Mouse (Mus musculus) midbrain, embryonic 14.5 days (tissue): Measurements from ENCODE around the gene Msx3. TPM values are rescaled to one million over a fixed set of nuclear protein-coding genes. Genes with fewer than 3 reads are reported as not detected.

ENCODE experiments used
- ATAC-seq: fragments of 200-750 bp; cut with Nextera tagmentation; 2 replicates; pipeline ENCODE4 v1.8.0; 2017; ENCODE audit warnings: moderate number of reproducible peaks, moderate library complexity; ENCODE audit not compliant: low FRiP score, low TSS enrichment
- DNase-seq: peaks from one replicate; pipeline ENCODE4 v3.0.0-alpha.2; 2015
- H3K27ac ChIP-seq: fragments of 300-500 bp; sonication (generic); replicated peaks from 2 replicates; pipeline ENCODE4 v1.5.1; 2014; ENCODE audit warnings: mild to moderate bottlenecking, low read depth, low read length, moderate library complexity
- H3K27me3 ChIP-seq: fragments of 300-500 bp; sonication (generic); 2 replicates; pipeline ENCODE4 v1.6.1; 2014; ENCODE audit warnings: low read length, control low read depth, mixed read lengths; ENCODE audit not compliant: control insufficient read depth, insufficient read depth
- H3K36me3 ChIP-seq: fragments of 300-500 bp; sonication (generic); 2 replicates; pipeline ENCODE4 v1.6.1; 2014; ENCODE audit warnings: low read length, control low read depth; ENCODE audit not compliant: control insufficient read depth, insufficient read depth
- H3K4me1 ChIP-seq: fragments of 300-500 bp; sonication (generic); 2 replicates; pipeline ENCODE4 v1.6.1; 2014; ENCODE audit warnings: mild to moderate bottlenecking, antibody characterized with exemption, low read length, control low read depth; ENCODE audit not compliant: control insufficient read depth, insufficient read depth
- H3K4me2 ChIP-seq: fragments of 300-500 bp; sonication (generic); 2 replicates; pipeline ENCODE4 v1.6.1; 2014; ENCODE audit warnings: mild to moderate bottlenecking, low read length, moderate library complexity
- H3K4me3 ChIP-seq: fragments of 300-500 bp; sonication (generic); replicated peaks from 2 replicates; pipeline ENCODE4 v1.5.1; 2014; ENCODE audit warnings: low read depth, low read length
- H3K9ac ChIP-seq: fragments of 300-500 bp; sonication (generic); replicated peaks from 2 replicates; pipeline ENCODE4 v1.6.1; 2014; ENCODE audit warnings: mild to moderate bottlenecking, low read length, moderate library complexity
- H3K9me3 ChIP-seq: fragments of 300-500 bp; sonication (generic); 2 replicates; pipeline ENCODE4 v1.6.1; 2016; ENCODE audit warnings: low read length, control low read depth, mixed read lengths; ENCODE audit not compliant: control insufficient read depth
- WGBS: fragments of 180-500 bp; shearing (Covaris S2); extraction: QIAGEN DNeasy Blood & Tissue Kit; methylation state at CpG from one replicate; pipeline ENCODE4 v1.1.7; 2014; 5-methylcytosine and 5-hydroxymethylcytosine counted together
- polyA plus RNA-seq: library from polyadenylated mRNA; unstranded; fragments of >200 nt; fragmentation: Nextera tagmentation; extraction: Ambion mirVana; gene quantifications from 2 replicates; pipeline ENCODE4 v1.2.1, GENCODE M21; 2014

The Msx3 gene
- polyA plus RNA-seq, 1 experiment from 2014 or later, result 5.8 TPM

GRCm38 (mm10) chr7:140045546-140045945 lies 3.3 kb downstream of the Msx3 start:
- WGBS, result 75% methylated on average over 4 of the region's 4 CpGs
- ATAC-seq (no peak), DNase-seq (no peak)
- Histone ChIP-seq H3K27me3 (peaks cover 66% of the 10 kb centered on the region), H3K9ac (no peak overlapping the region), H3K4me3 (no peak overlapping the region), H3K27ac (no peak overlapping the region), H3K4me1 (peaks cover 19% of the 10 kb centered on the region; the same call in 1 of the 2 replicates), H3K9me3 (no peaks in the 10 kb centered on the region), H3K4me2 (no peak overlapping the region), H3K36me3 (peaks cover 5% of the 10 kb centered on the region)

GRCm38 (mm10) chr7:140042728-140043127 lies 6.2 kb downstream of the Msx3 start:
- no peak overlapping the region for H3K4me2 ChIP-seq
- H3K36me3 ChIP-seq, result peaks cover 15% of the 10 kb centered on the region
- ATAC-seq (no peak), DNase-seq (no peak)
- H3K4me1 ChIP-seq, result 0 out of 2 replicates have a peak, but pooled peaks cover 2% of the 10 kb centered on the region
- H3K27me3 ChIP-seq, result peaks cover 38% of the 10 kb centered on the region
- no peak overlapping the region for H3K9ac ChIP-seq
- H3K9me3 ChIP-seq, result no peaks in the 10 kb centered on the region
- 70% methylated on average over 3 of the region's 3 CpGs for WGBS
- no peak overlapping the region for H3K27ac ChIP-seq
- H3K4me3 ChIP-seq, result no peak overlapping the region

GRCm38 (mm10) chr7:140037171-140037555 lies 11.7 kb downstream of the Msx3 start:
- Histone ChIP-seq H3K4me1 (peaks cover 12% of the 10 kb centered on the region), H3K27ac (0 out of 2 replicates have a peak overlapping the region, but pooled peaks have one; percentile 86), H3K27me3 (no peaks in the 10 kb centered on the region), H3K36me3 (peaks cover 30% of the 10 kb centered on the region), H3K9me3 (no peaks in the 10 kb centered on the region), H3K4me3 (peak overlapping the region; percentile 82), H3K4me2 (peak overlapping the region; percentile 89), H3K9ac (peak overlapping the region; percentile 86)
- no peak for DNase-seq
- WGBS, result 52% methylated on average over 3 of the region's 3 CpGs
- no peak for ATAC-seq

- Histone ChIP-seq H3K4me2 (peak within 1 kb of the TSS; percentile 89), H3K27ac (peak within 1 kb of the TSS; percentile 86), H3K4me3 (peak within 1 kb of the TSS; percentile 82), H3K4me1 (peaks cover 12% of the 10 kb centered on the region), H3K36me3 (peaks cover 36% of the 10 kb centered on the region), H3K9ac (peak within 1 kb of the TSS; percentile 86), H3K9me3 (no peaks in the 10 kb centered on the region), H3K27me3 (no peaks in the 10 kb centered on the region)
- 1% methylated on average over 69 of the region's 69 CpGs for WGBS
- peak; percentile 95 for DNase-seq
- peak; percentile 95 for ATAC-seq
These were observed 12.4 kb downstream of the Msx3 start, which contains the start of the genes Zfp511 and Tubgcp2 for GRCm38 (mm10) chr7:140036281-140037170. Gene Zfp511, plus strand, starts transcription at chr7:140036391. Gene Tubgcp2, minus strand, starts transcription at chr7:140036669.

- ATAC-seq (no peak), DNase-seq (no peak)
- H3K27ac ChIP-seq, result 0 out of 2 replicates have a peak overlapping the region, but pooled peaks have one; percentile 86
- H3K9ac ChIP-seq, result peak overlapping the region; percentile 86
- 22% methylated on average over 7 of the region's 7 CpGs for WGBS
- H3K4me3 ChIP-seq, result peak overlapping the region; percentile 82
- no peaks in the 10 kb centered on the region for H3K27me3 ChIP-seq
- H3K4me2 ChIP-seq, result peak overlapping the region; percentile 89
- peaks cover 12% of the 10 kb centered on the region for H3K4me1 ChIP-seq
- peaks cover 41% of the 10 kb centered on the region for H3K36me3 ChIP-seq
- H3K9me3 ChIP-seq, result no peaks in the 10 kb centered on the region
These were observed 13.4 kb downstream of the Msx3 start for GRCm38 (mm10) chr7:140035456-140035855.

- WGBS, result 97% methylated on average over 9 of the region's 9 CpGs
- ATAC-seq, result no peak
- DNase-seq, result no peak
- Histone ChIP-seq H3K36me3 (peaks cover 52% of the 10 kb centered on the region), H3K27me3 (no peaks in the 10 kb centered on the region), H3K4me2 (no peak overlapping the region), H3K4me3 (no peak overlapping the region), H3K27ac (no peak overlapping the region), H3K9me3 (no peaks in the 10 kb centered on the region), H3K4me1 (peaks cover 12% of the 10 kb centered on the region), H3K9ac (no peak overlapping the region)
These were observed 15.5 kb downstream of the Msx3 start for GRCm38 (mm10) chr7:140033386-140033785.

GRCm38 (mm10) chr7:140032366-140032765 lies 16.5 kb downstream of the Msx3 start:
- no peak overlapping the region for H3K4me3 ChIP-seq
- no peaks in the 10 kb centered on the region for H3K27me3 ChIP-seq
- no peak for ATAC-seq
- peaks cover 12% of the 10 kb centered on the region for H3K4me1 ChIP-seq
- H3K4me2 ChIP-seq, result no peak overlapping the region
- H3K9ac ChIP-seq, result no peak overlapping the region
- WGBS, result 97% methylated on average over 10 of the region's 10 CpGs
- DNase-seq, result no peak
- H3K27ac ChIP-seq, result no peak overlapping the region
- peaks cover 2% of the 10 kb centered on the region; the same call in 1 of the 2 replicates for H3K9me3 ChIP-seq
- peaks cover 56% of the 10 kb centered on the region for H3K36me3 ChIP-seq

- Histone ChIP-seq H3K4me3 (no peak overlapping the region), H3K27ac (no peak overlapping the region), H3K4me2 (no peak overlapping the region), H3K36me3 (peaks cover 56% of the 10 kb centered on the region), H3K9me3 (peaks cover 2% of the 10 kb centered on the region; the same call in 1 of the 2 replicates), H3K27me3 (no peaks in the 10 kb centered on the region), H3K4me1 (peaks cover 6% of the 10 kb centered on the region), H3K9ac (no peak overlapping the region)
- ATAC-seq (no peak), DNase-seq (no peak)
- 95% methylated on average over 12 of the region's 12 CpGs for WGBS
These were observed 17.1 kb downstream of the Msx3 start for GRCm38 (mm10) chr7:140031771-140032170.
